Mouse (Mus musculus) spleen, embryonic (tissue): ENCODE measurements at regions not wholly inside any gene's neighbourhood (a gene's known extent, or its start where the extent isn't known, plus 50 kb on each side); places are given as distances from the start of the nearest gene placed in this dataset.
"Not testable (repeated sequence)": the region's sequence is repeated elsewhere in the genome, so short reads cannot be mapped to it uniquely, and the experiment has no call there.

ENCODE experiments used
- CTCF ChIA-PET: fragments of 350-600 bp; sonication (Branson Sonifier 250); formaldehyde crosslinking; loops from one replicate; lab custom pipeline; 2022; lab: Charles Lee

DNA sequence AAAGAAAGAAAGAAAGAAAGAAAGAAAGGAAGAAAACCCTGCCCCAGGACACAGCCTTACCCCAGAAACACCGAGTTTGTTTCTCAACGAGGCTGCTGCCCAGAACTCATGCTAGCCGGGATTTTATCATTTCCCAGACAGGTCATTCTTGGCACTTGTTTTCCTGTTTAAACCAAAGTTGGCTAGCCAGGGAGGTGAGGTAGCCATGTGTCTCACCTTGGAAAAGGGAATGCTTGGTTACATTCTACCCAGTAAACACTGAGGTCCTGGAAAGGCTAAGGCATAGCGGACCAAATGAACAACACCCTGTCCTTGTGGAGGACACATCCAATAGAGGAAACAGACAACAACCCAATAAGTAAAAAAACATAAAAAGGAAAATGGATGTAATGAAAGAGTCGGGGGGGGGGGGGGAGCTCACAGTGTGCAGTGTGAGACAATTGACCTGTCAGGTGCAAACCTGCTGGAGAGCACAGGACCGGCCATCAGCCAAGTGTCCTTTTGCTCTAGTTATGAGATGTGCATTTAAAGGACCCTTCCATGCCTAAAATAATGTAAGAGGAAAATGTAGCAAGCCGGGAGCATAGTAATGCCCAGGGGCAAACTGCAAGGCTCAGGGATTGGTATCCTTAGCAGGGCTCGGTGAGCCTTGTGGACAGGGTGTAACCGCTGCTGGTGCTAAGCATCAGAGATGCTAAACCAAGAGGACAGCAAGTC, 78.2 kb upstream of the Fzd7 start:
- CTCF ChIA-PET: no interaction called here

DNA sequence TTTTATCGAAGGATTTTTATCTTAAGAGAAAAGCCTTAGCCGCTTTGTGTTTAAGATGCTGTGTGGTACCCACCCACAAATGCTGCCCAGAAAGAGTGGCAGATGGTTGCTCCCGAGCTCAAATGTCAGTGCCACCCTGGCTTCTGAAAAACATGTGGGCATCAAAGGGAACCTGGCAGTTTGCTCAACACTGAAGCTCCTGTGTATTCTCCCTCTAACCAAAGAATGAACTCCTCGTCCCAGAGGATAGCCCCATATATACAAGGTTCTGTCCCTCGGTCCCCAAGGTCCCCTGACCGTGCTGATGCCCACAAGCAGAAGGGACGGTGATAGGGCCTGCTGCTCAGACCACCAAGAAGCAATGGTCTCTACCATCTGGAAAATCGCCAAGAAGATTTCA, 76.9 kb upstream of the Fzd7 start:
- CTCF ChIA-PET: no interaction called here

GRCm38 (mm10) chr1:59406741-59407306, 75.4 kb upstream of the Fzd7 start:
- CTCF ChIA-PET: no interaction called here

- CTCF ChIA-PET: interaction anchor here (0.6 kb wide), 1 partner anchor 26 kb away, joined by 3 read pairs; no protein-coding TSS in a partner anchor
Observed at GRCm38 (mm10) chr1:59409585-59410160, 72.6 kb upstream of the Fzd7 start.

GRCm38 (mm10) chr1:59413264-59413663, 69.0 kb upstream of the Fzd7 start:
- CTCF ChIA-PET: no interaction called here

- CTCF ChIA-PET: no interaction called here
Observed at GRCm38 (mm10) chr1:59414401-59415210, 67.6 kb upstream of the Fzd7 start.

GRCm38 (mm10) chr1:59415733-59416312, 66.4 kb upstream of the Fzd7 start:
- CTCF ChIA-PET: no interaction called here

DNA sequence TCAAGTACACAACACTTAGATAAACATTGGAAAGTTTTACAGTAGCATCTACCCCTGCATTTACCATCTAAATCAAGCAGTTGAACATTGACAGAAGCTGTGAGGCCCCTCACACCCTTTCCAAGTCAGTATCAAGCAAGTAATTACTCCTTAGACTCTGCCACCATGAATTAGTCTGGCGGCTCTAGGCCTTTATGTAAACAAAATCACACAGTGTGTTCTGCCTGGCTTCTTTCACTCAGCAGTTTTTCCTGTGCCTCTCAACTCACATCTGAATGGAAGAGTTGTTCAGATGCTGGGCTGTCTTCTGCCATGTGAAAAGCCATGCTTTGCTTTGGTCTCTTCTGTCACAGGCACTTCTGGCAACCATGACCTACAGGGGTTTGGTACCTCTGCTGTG, 64.9 kb upstream of the Fzd7 start:
- CTCF ChIA-PET: no interaction called here

DNA sequence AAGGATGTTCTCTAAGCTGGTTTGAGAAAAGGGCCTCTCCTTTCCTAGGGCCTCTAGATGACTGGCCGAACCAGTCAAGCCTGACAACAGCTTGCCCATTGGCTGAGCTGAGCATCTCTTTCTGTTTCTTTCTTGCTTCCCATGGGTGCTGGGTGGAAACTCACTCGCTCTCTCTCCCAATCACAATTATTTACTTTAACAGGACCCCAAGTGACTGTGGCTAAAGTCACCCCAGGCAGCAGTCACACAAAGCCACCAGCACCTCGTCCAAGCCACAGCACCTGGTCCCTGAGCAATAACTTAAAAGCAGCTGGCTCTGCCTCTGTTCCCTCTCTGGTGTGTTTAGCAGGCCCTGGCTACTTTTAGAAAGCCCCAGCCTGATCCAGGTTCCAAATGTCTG, 64.3 kb upstream of the Fzd7 start:
- CTCF ChIA-PET: no interaction called here

- CTCF ChIA-PET: no interaction called here
Observed at GRCm38 (mm10) chr1:59418748-59419147, 63.5 kb upstream of the Fzd7 start.

GRCm38 (mm10) chr1:59422981-59423941, 59.0 kb upstream of the Fzd7 start:
- CTCF ChIA-PET: no interaction called here

GRCm38 (mm10) chr1:59425771-59426170, 56.5 kb upstream of the Fzd7 start:
- CTCF ChIA-PET: not testable (repeated sequence)

- CTCF ChIA-PET: no interaction called here
Observed at GRCm38 (mm10) chr1:59426346-59427203, 55.6 kb upstream of the Fzd7 start.

GRCm38 (mm10) chr1:59427204-59427557, 55.0 kb upstream of the Fzd7 start:
- CTCF ChIA-PET: no interaction called here

DNA sequence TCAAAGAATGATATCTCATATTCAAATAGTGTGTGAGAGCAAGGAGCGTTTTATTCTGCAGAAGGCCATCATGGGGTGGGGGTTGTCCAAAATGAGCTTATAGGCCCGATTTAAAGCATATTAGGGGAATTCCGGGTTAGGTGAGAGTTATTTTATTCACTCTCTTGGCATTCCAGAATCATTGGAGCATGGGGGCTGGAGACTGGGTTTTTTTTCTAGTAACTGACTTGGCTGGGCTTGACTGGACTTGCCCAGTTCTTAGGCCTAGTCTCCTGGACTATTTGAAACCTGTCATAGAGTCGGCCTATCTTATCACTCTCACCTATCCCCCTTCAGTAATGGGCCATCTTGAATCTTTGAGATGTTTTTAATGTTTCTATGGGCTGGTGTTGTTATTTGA, 52.9 kb upstream of the Fzd7 start:
- CTCF ChIA-PET: no interaction called here

GRCm38 (mm10) chr1:59430234-59430633, 52.0 kb upstream of the Fzd7 start:
- CTCF ChIA-PET: no interaction called here

DNA sequence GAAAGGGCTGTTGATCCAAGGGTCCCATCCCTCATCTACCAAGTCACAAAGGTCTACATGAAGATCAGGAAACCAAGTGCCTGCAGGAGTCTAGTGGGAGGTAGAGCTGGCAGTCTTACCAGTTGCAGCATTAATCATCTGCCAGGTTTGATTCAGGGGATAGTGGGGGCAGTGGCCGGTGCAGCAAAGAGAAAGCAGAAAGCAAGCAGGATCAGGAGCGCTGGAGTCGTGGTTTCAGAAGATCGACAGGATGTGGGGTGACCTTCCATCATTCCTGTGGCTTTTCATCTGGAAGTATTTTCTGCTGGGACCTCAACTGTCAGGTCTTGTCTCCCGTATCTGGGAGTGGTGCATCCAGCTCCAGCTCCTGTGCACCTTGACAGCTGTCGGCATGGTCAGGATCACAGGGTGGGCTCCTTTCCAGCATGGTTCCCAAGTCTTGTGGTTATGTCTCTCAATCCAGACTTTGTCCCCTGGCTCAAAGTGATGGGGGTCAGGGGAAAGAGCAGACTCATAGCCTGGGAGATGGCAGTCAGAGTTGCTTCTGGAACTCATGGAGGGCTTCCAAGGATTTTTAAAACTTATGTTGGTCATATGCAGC, 51.2 kb upstream of the Fzd7 start:
- CTCF ChIA-PET: no interaction called here
